Mouse (Mus musculus) small intestine, adult 2 months (tissue): ENCODE results near the gene Gm2016.
"Not testable (repeated sequence)": the region's sequence is repeated elsewhere in the genome, so short reads cannot be mapped to it uniquely, and the experiment has no call there.

Experiments
- CTCF ChIP-seq: fragments of 200-500 bp; IDR thresholded peaks from 2 replicates; pipeline ENCODE4 v1.5.1; 2012; ENCODE audit warnings: low read depth, mild to moderate bottlenecking, control low read depth, inconsistent platforms, low read length, moderate library complexity, mixed read lengths; ENCODE audit not compliant: insufficient replicate concordance, insufficient read length; ENCODE audit errors: extremely low read depth
- POLR2A ChIP-seq: fragments of 200-500 bp; IDR thresholded peaks from 2 replicates; pipeline ENCODE4 v1.6.1; 2012; ENCODE audit warnings: low read depth, mild to moderate bottlenecking, control low read depth, inconsistent platforms, low read length, moderate library complexity

- TF ChIP-seq CTCF, POLR2A: not testable (repeated sequence)
These were observed 17.8 kb upstream of the Gm2016 start for GRCm38 (mm10) chr12:87856067-87856466.
